Mouse (Mus musculus) hindbrain, embryonic 11.5 days (tissue): ENCODE measurements around the gene Coq8a. TPM values are rescaled to one million over a fixed set of nuclear protein-coding genes. Genes with fewer than 3 reads are reported as not detected.

Experiments used
- ATAC-seq: fragments of 200-750 bp; cut with Nextera tagmentation; 2 replicates; pipeline ENCODE4 v1.8.0; 2017; ENCODE audit warnings: mild to moderate bottlenecking, moderate TSS enrichment, moderate library complexity; ENCODE audit not compliant: low FRiP score
- DNase-seq: peaks from one replicate; pipeline ENCODE4 v3.0.0-alpha.2; 2015; ENCODE audit warnings: low spot score
- H3K27ac ChIP-seq: fragments of 300-500 bp; sonication (generic); 2 replicates; pipeline ENCODE4 v1.5.1; 2014; ENCODE audit warnings: mild to moderate bottlenecking, low read depth, low read length
- H3K27me3 ChIP-seq: fragments of 300-500 bp; sonication (generic); 2 replicates; pipeline ENCODE4 v1.6.1; 2014; ENCODE audit warnings: mild to moderate bottlenecking, low read length, moderate library complexity, mixed read lengths; ENCODE audit not compliant: control insufficient read depth, insufficient read depth
- H3K36me3 ChIP-seq: fragments of 300-500 bp; sonication (generic); 2 replicates; pipeline ENCODE4 v1.6.1; 2014; ENCODE audit warnings: mild to moderate bottlenecking, low read length, moderate library complexity, mixed read lengths; ENCODE audit not compliant: control insufficient read depth, insufficient read depth
- H3K4me1 ChIP-seq: fragments of 300-500 bp; sonication (generic); replicated peaks from 2 replicates; pipeline ENCODE4 v1.6.1; 2014; ENCODE audit warnings: low read length, mixed read lengths; ENCODE audit not compliant: control insufficient read depth, insufficient read depth
- H3K4me2 ChIP-seq: fragments of 300-500 bp; sonication (generic); replicated peaks from 2 replicates; pipeline ENCODE4 v1.6.1; 2014; ENCODE audit warnings: mild to moderate bottlenecking, low read depth, low read length
- H3K4me3 ChIP-seq: fragments of 300-500 bp; sonication (generic); 2 replicates; pipeline ENCODE4 v1.5.1; 2014; ENCODE audit warnings: low read depth, low read length
- H3K9ac ChIP-seq: fragments of 300-500 bp; sonication (generic); 2 replicates; pipeline ENCODE4 v1.6.1; 2014; ENCODE audit warnings: low read depth, low read length
- H3K9me3 ChIP-seq: fragments of 300-500 bp; sonication (generic); 2 replicates; pipeline ENCODE4 v1.6.1; 2016; ENCODE audit warnings: low read length; ENCODE audit not compliant: control insufficient read depth
- WGBS: fragments of 180-500 bp; shearing (Covaris S2); extraction: QIAGEN DNeasy Blood & Tissue Kit; methylation state at CpG from one replicate; pipeline ENCODE4 v1.1.7; 2014; 5-methylcytosine and 5-hydroxymethylcytosine counted together
- polyA plus RNA-seq: library from polyadenylated mRNA; unstranded; fragments of >200 nt; fragmentation: Nextera tagmentation; extraction: Ambion mirVana; gene quantifications from 2 replicates; pipeline ENCODE4 v1.2.1, GENCODE M21; 2014

The Coq8a gene
- polyA plus RNA-seq, 1 experiment from 2014 or later = 2.3 TPM

DNA sequence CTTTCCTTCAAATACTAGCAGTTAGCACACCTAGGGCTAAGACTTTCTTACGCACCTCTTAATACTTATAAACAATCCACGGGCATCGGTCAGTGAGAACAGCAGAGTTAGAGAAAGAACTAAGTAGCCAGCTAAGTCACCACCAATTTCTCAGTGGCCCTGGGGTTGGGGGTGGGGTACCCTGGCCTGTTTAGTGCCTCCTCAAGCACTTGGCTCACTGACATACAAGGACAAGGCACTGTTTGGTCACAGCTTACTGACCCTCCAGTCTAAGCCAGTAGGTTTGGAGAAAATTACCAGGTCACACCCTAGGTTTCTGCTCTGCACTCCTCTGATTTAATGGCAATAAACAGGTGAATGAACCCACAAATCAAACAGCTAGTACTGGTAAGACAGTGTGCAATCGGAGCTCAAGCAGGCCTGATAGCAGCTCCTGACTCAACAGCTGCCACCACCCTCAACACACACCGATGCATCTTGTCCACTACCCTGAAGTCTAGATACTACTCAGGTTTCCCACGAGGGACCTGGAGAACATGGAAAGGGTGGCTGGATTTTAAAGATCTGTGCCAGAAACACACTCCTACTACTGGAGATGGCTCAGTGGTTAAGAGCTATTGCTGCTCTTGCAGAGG is 15.8 kb downstream of the Coq8a start:
- no peaks in the 10 kb centered on the region for H3K36me3 ChIP-seq
- H3K4me1 ChIP-seq = no peaks in the 10 kb centered on the region
- H3K4me2 ChIP-seq = no peak overlapping the region
- no peak overlapping the region for H3K9ac ChIP-seq
- no peak overlapping the region for H3K27ac ChIP-seq
- ATAC-seq (no peak), DNase-seq (no peak)
- H3K9me3 ChIP-seq = no peaks in the 10 kb centered on the region
- no peaks in the 10 kb centered on the region for H3K27me3 ChIP-seq
- no peak overlapping the region for H3K4me3 ChIP-seq
- 89% methylated on average over 6 of the region's 6 CpGs for WGBS

DNA sequence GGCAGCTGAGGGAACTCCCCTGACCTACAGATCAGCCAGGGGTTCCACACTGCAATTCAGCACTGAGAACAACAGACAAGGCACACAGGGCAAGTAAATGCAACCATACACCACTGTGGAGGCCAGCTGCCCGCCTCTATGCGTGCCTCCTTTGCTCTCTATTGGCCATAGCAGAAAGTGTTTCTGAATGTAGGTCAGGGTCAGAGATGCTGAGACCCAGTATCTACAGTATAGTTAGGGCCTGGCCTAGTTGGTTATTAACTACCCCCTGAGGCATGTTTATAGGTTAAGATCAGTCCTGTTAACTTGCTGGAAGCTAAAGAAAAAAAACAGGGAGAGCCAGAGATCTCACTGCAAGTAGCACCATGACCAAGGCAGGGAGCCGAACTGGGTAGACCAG is 16.7 kb downstream of the Coq8a start:
- ATAC-seq = no peak
- Histone ChIP-seq H3K9me3 (no peaks in the 10 kb centered on the region), H3K27ac (no peak overlapping the region), H3K4me3 (no peak overlapping the region), H3K36me3 (no peaks in the 10 kb centered on the region), H3K27me3 (no peaks in the 10 kb centered on the region), H3K9ac (no peak overlapping the region), H3K4me2 (no peak overlapping the region), H3K4me1 (no peaks in the 10 kb centered on the region)
- WGBS = 74% methylated on average over 3 of the region's 3 CpGs
- no peak for DNase-seq

DNA sequence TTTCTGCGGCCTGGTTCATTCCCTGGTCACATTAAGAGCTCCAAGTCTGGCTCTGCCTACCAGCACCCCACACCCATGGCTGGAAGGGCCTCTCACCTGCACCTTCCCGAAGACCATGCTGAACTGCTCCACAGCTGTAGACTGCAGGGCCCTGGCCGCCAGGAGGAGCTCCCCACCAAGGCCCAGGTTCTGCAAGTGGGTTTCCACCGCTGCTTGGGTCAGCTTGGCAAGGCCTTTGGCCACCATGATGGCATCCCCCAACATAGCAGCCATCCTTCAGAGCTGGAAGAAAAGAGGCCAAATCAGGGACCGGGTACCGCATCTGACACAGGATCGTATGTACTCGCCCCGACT is 17.5 kb downstream of the Coq8a start:
- Histone ChIP-seq H3K9ac (no peak overlapping the region), H3K9me3 (no peaks in the 10 kb centered on the region), H3K4me3 (no peak overlapping the region), H3K36me3 (no peaks in the 10 kb centered on the region), H3K27me3 (no peaks in the 10 kb centered on the region), H3K27ac (no peak overlapping the region), H3K4me1 (no peaks in the 10 kb centered on the region), H3K4me2 (no peak overlapping the region)
- 84% methylated on average over 9 of the region's 9 CpGs for WGBS
- ATAC-seq = no peak
- no peak for DNase-seq

DNA sequence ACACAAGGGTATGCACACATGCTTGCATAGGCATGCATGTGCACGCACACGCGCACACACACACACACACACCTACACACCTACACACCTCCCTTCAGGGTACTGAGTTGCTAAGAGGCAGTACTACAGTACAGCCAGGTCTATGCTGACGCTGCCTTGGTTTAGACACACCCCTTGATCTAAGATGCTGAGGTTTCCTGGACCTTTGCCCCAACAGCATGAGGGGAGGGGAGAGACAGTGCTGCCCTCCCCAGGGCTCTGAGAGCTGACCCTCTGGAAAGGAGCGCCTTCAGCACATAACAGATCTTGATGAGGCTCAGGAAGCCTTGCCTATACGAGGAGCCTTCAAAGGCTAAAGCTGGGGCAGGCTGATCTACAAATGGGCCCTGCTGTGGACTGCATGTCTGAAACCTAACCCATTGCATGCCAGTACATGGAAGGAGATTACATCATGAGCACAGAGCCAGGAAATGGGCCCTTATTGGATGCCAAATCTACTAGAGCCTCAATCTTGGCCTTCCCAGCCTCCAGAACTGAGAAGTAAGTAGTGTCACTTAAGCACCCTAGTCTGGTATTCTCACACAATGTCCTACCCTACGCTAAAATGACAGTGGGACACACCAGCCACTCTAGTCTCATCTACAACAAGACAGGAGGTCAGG is 18.0 kb downstream of the Coq8a start:
- WGBS = 91% methylated on average over 7 of the region's 7 CpGs
- DNase-seq = no peak
- Histone ChIP-seq H3K4me1 (no peaks in the 10 kb centered on the region), H3K27ac (no peak overlapping the region), H3K27me3 (no peaks in the 10 kb centered on the region), H3K4me2 (no peak overlapping the region), H3K36me3 (no peaks in the 10 kb centered on the region), H3K9ac (no peak overlapping the region), H3K9me3 (no peaks in the 10 kb centered on the region), H3K4me3 (no peak overlapping the region)
- no peak for ATAC-seq

DNA sequence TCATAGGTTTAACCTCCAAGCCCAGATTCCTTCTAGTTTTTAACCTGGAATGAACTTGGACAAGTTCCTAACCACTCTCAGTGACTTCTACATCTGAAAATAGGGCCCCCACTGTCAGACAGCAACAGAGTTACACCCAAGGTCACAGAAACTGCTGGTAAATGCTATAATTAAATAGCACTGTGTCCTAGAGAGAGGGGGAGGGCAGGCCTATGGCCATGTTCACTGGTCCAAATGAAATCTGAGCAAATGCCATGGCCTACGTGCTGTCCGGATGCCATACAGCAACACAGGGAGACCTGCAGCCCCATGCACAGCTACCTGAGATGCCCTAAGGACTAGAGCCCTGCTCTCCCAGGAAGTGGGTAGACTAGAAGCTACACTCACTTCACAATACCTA is 19.6 kb downstream of the Coq8a start:
- Histone ChIP-seq H3K9ac (no peak overlapping the region), H3K4me2 (no peak overlapping the region), H3K36me3 (no peaks in the 10 kb centered on the region), H3K9me3 (no peaks in the 10 kb centered on the region), H3K27me3 (no peaks in the 10 kb centered on the region), H3K4me3 (no peak overlapping the region), H3K4me1 (no peaks in the 10 kb centered on the region), H3K27ac (no peak overlapping the region)
- ATAC-seq (no peak), DNase-seq (no peak)
- 94% methylated on average over 2 of the region's 2 CpGs for WGBS

DNA sequence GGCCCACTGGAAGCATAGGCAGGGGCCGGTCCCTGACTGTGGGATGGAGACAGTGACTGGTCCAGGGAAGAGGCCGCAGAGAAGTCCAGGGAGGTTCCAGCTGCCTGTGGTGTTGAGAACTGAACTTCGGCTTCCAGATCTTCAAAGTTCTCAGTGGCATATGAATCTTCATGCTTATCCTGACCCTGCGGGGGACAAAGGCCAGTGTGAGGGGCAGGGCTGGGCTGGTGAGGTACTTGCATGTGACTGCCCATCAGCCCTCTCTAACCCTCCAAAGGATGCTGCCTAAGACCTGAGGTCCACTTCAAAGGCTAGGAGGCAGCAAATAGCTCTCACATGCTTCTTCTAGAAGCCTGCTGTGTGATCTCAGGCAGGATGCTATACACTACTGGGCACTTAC is 20.3 kb downstream of the Coq8a start:
- no peak overlapping the region for H3K4me3 ChIP-seq
- no peak overlapping the region for H3K4me2 ChIP-seq
- no peak overlapping the region for H3K27ac ChIP-seq
- 95% methylated on average over 4 of the region's 4 CpGs for WGBS
- DNase-seq = no peak
- ATAC-seq = no peak
- no peaks in the 10 kb centered on the region for H3K36me3 ChIP-seq
- no peaks in the 10 kb centered on the region for H3K27me3 ChIP-seq
- no peak overlapping the region for H3K9ac ChIP-seq
- H3K4me1 ChIP-seq = no peaks in the 10 kb centered on the region
- H3K9me3 ChIP-seq = no peaks in the 10 kb centered on the region

- Histone ChIP-seq H3K9me3 (no peaks in the 10 kb centered on the region), H3K27ac (no peak overlapping the region), H3K4me3 (no peak overlapping the region), H3K27me3 (no peaks in the 10 kb centered on the region), H3K9ac (no peak overlapping the region), H3K4me1 (no peaks in the 10 kb centered on the region), H3K4me2 (no peak overlapping the region), H3K36me3 (no peaks in the 10 kb centered on the region)
- DNase-seq (no peak), ATAC-seq (no peak)
- 95% methylated on average over 9 of the region's 9 CpGs for WGBS
Measured at GRCm38 (mm10) chr1:180178340-180178739, 21.1 kb downstream of the Coq8a start.

DNA sequence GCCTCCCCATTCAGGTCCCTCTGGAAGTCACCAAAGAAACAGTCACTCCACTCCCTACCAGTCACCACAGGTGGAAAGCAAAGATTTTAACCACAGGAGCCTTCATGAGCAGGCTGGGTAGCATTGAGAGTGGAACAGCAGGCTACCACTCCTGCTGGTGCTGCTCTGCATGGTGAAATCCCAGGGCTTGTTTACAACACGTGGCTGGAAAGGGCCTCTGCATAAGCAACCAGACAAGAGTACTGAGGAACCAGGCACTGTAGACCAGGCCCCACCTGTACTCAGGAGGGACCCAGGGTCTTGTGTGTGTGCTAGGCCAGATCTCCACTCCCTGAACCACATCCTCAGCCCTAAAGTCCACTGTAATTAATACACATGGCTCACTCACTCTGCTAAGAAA is 22.6 kb downstream of the Coq8a start:
- ATAC-seq = no peak
- Histone ChIP-seq H3K9me3 (no peaks in the 10 kb centered on the region), H3K4me1 (no peaks in the 10 kb centered on the region), H3K27me3 (no peaks in the 10 kb centered on the region), H3K9ac (no peak overlapping the region), H3K27ac (no peak overlapping the region), H3K36me3 (no peaks in the 10 kb centered on the region), H3K4me3 (no peak overlapping the region), H3K4me2 (no peak overlapping the region)
- no peak for DNase-seq
- WGBS = 6% methylated on average over 1 of the region's 1 CpGs

DNA sequence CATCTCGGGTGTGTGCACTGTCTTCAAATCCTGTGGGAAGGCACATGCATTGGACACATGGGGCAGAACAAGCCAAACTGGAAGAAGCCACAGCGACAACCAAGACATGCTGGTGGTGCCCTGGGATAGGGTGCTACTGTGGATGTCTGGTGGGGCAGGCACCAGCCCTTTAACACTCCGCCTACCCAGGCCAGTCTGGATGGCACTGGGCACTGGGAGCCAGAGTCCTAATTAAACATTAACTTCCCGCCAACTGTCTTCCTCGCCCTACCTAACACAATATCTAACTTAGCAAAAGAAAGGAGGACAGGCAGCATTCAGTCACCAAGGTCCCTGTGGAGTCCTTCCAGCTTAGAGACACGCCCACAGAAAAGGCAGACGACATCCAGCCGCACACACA is 23.8 kb downstream of the Coq8a start:
- no peaks in the 10 kb centered on the region for H3K36me3 ChIP-seq
- H3K27ac ChIP-seq = no peak overlapping the region
- no peak for DNase-seq
- no peak overlapping the region for H3K9ac ChIP-seq
- H3K9me3 ChIP-seq = no peaks in the 10 kb centered on the region
- ATAC-seq = no peak
- no peaks in the 10 kb centered on the region for H3K27me3 ChIP-seq
- H3K4me2 ChIP-seq = no peak overlapping the region
- no peaks in the 10 kb centered on the region for H3K4me1 ChIP-seq
- H3K4me3 ChIP-seq = no peak overlapping the region
- WGBS = 51% methylated on average over 8 of the region's 8 CpGs
